Mouse (Mus musculus) large intestine, adult 2 months (tissue): ENCODE results near the gene Olfr1453. TPM values are rescaled to one million over a fixed set of nuclear protein-coding genes. Genes with fewer than 3 reads are reported as not detected.
"Not testable (repeated sequence)": the region's sequence is repeated elsewhere in the genome, so short reads cannot be mapped to it uniquely, and the experiment has no call there.

ENCODE experiments used
- DNase-seq: peaks from one replicate; pipeline ENCODE4 v3.0.0-alpha.2; 2012; ENCODE audit warnings: low read depth, low spot score
- WGBS: fragments of 180-500 bp; shearing (Covaris S2); methylation state at CpG from one replicate; pipeline ENCODE4 v1.1.7; 2018; 5-methylcytosine and 5-hydroxymethylcytosine counted together
- polyA plus RNA-seq: library from polyadenylated mRNA; depleted of rRNA; stranded (reverse); fragments of >200 nt; gene quantifications from 2 replicates; pipeline ENCODE4 v1.2.3, GENCODE M21; 2012; rRNA removed

Olfr1453 gene
- polyA plus RNA-seq: not detected in 2 replicates

DNA sequence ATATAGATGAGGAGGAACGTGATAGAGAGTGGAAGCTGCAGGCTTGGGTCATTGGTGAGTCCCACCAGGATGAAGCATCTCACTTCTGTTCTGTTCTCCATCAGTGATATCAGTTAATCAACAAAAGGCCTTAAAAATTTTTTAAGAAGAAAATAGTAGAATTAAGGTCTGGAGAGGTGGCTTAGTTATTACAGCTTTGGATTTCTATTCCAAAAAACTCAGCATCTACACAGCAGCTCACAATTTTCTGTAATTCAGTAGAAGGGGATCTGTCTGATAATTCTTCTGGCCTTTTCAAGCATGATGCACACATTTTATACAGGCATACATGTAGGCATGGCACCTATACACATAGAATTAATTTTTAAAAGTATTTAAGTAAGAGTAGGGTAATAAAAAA, at the start of gene Olfr1453:
TSS of gene Olfr1453 (minus strand) at position 101 of the 400 bp plus-strand sequence.
- 42% methylated on average over 1 of the region's 1 CpGs for WGBS

DNA sequence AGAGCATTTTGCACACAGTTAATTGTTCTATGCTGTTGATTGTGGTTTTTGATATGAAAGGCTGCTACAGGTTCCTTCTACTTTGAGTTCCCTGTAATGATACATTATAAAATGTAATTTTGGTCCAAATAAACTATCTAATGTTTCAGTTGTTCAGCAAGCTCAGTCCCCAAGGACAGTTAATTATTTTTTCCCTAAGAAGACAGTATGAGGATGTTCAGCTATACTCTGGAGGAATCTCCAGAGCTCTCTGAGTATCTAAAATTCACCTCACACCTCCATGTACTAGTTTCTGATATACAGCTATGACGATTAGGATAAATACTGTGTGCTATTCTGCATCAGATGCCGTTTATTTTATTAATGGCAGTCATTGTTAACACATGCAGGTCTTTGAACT, 32.2 kb upstream of the Olfr1453 start, which contains the start of gene Olfr1454:
TSS of gene Olfr1454 (plus strand) at position 301 of the 400 bp plus-strand sequence.
- no peak for DNase-seq
- 49% methylated on average over 2 of the region's 2 CpGs for WGBS

More for the DNA sequence above, at the start of gene Olfr1453:
- DNase-seq: no peak

DNA sequence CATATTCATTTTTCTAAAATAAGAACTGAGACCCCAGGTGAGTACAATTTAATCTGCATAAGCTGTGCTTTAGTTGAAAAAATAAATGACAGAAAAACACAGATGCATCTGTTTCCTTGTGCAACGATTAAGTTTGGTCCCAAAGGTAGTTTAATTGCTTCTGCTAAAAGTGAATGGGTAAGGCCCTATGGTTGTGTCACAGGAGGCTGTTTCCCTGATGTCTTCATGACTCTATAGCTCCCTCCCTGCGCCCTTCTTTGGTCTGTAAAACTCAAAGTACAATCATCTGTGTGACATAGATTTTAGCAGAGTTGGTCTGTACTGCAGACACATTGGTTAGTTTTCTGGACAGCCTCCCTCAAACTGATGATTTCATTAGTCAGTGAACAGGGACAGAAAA, 33.4 kb downstream of the Olfr1453 start, which contains the start of gene Olfr1451:
TSS of gene Olfr1451 (plus strand) at position 301 of the 400 bp plus-strand sequence.
- no peak for DNase-seq
- 72% methylated on average over 2 of the region's 2 CpGs for WGBS

DNA sequence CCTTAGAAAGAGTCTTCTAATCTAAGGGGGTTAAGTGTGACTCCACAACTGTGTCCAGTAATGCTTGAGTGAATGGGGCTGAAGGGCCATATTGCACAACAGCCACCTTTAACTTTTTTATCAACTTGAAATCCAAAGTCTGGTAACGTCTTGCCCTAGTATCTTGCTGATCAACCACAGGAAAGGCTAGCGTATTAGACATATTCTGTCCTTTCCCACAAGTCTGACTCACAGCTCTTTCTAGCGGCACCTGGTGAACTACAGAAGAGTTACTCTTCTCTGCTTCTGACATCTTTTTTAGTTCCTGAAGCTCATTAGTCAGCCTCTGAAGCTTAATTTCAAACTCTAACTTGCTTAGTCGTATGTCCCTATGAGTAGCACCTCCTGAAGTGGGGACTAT, 35.8 kb downstream of the Olfr1453 start:
- 95% methylated on average over 4 of the region's 4 CpGs for WGBS
- DNase-seq: not testable (repeated sequence)

Other genes starting within 250 kb of the Olfr1453 start
- 9.5 and 13.0 TPM in 2 replicates for gene Zfp91, start 232.2 kb downstream of the Olfr1453 start, polyA plus RNA-seq
- gene Lpxn, start 232.1 kb downstream of the Olfr1453 start, polyA plus RNA-seq: 10.5 and 11.6 TPM in 2 replicates
- gene Gm5244, start 181.6 kb downstream of the Olfr1453 start, polyA plus RNA-seq: not detected in 2 replicates
- gene Olfr1444, start 171.0 kb downstream of the Olfr1453 start, polyA plus RNA-seq: not detected in 2 replicates
- gene Olfr1445, start 144.5 kb downstream of the Olfr1453 start, polyA plus RNA-seq: not detected in 2 replicates
- not detected in 2 replicates for gene Olfr1446, start 134.8 kb downstream of the Olfr1453 start, polyA plus RNA-seq
- not detected in 2 replicates for gene Olfr1447, start 124.6 kb downstream of the Olfr1453 start, polyA plus RNA-seq
- not detected in 2 replicates for gene Olfr1448, start 103.9 kb downstream of the Olfr1453 start, polyA plus RNA-seq
- 0.09 TPM in 1 of 2 replicates, not detected in the other for gene Olfr1449, start 97.5 kb downstream of the Olfr1453 start, polyA plus RNA-seq
- not detected in 2 replicates for gene Olfr1450, start 78.1 kb downstream of the Olfr1453 start, polyA plus RNA-seq
- gene Olfr1451, start 33.3 kb downstream of the Olfr1453 start, polyA plus RNA-seq: not detected in 2 replicates
- not detected in 2 replicates for gene Olfr1454, start 32.3 kb upstream of the Olfr1453 start, polyA plus RNA-seq
- not detected in 2 replicates for gene Olfr1457, start 69.6 kb upstream of the Olfr1453 start, polyA plus RNA-seq
- gene Olfr1458, start 78.4 kb upstream of the Olfr1453 start, polyA plus RNA-seq: not detected in 2 replicates
- gene Olfr1459, start 121.2 kb upstream of the Olfr1453 start, polyA plus RNA-seq: not detected in 2 replicates
- gene Olfr1461, start 134.7 kb upstream of the Olfr1453 start, polyA plus RNA-seq: not detected in 2 replicates
- gene Olfr1462, start 157.4 kb upstream of the Olfr1453 start, polyA plus RNA-seq: not detected in 2 replicates
- not detected in 2 replicates for gene Olfr1463, start 203.0 kb upstream of the Olfr1453 start, polyA plus RNA-seq